Mouse (Mus musculus) embryonic fibroblast, embryonic 13.5 days (primary cell): Measurements from ENCODE around the gene Cenpi.

ENCODE experiments used
- CTCF ChIP-seq: IDR thresholded peaks from 2 replicates; pipeline ENCODE4 v1.5.1; 2011; ENCODE audit warnings: mild to moderate bottlenecking, control low read depth, low read length, moderate library complexity, borderline replicate concordance; ENCODE audit not compliant: insufficient read depth
- POLR2A ChIP-seq: IDR thresholded peaks from 2 replicates; pipeline ENCODE4 v1.6.1; 2011; ENCODE audit warnings: low read depth, mild to moderate bottlenecking, control low read depth, low read length, moderate library complexity

GRCm38 (mm10) chrX:134365421-134365820 lies 57.5 kb downstream of the Cenpi start:
- TF ChIP-seq POLR2A (no peak), CTCF (no peak)
